Mouse (Mus musculus) spleen, postnatal 14 days (tissue): ENCODE measurements around the gene Gm10750.
"Not testable (repeated sequence)": the region's sequence is repeated elsewhere in the genome, so short reads cannot be mapped to it uniquely, and the experiment has no call there.

Experiments
- DNase-seq, 2 experiments: peaks; one replicate each; pipeline ENCODE4 v3.0.0; 2021 to 2022; ENCODE audit warnings: low spot score in 2 of 2

Gm10750 gene

GRCm38 (mm10) chr2:149017137-149017536 is at the start of gene Gm10750:
Gene Gm10750, minus strand, starts transcription at chr2:149017237.
- not testable (repeated sequence) for DNase-seq

GRCm38 (mm10) chr2:149004826-149005225 is 12.2 kb downstream of the Gm10750 start:
- DNase-seq = no peak

GRCm38 (mm10) chr2:149003151-149003550 is 13.9 kb downstream of the Gm10750 start, which contains the start of gene Gm1330:
Gene Gm1330, minus strand, starts transcription at chr2:149003251.
- no peak for DNase-seq

GRCm38 (mm10) chr2:148995133-148995532 is 21.9 kb downstream of the Gm10750 start:
- no peak for DNase-seq
